Mouse (Mus musculus) hindbrain, embryonic 11.5 days (tissue): ENCODE measurements around the gene Fgf18. TPM values are rescaled to one million over a fixed set of nuclear protein-coding genes. Genes with fewer than 3 reads are reported as not detected.
A peak's percentile ranks its signal among the peaks of the same experiment; 100 is the strongest.

Experiments
- ATAC-seq: fragments of 200-750 bp; cut with Nextera tagmentation; 2 replicates; pipeline ENCODE4 v1.8.0; 2017; ENCODE audit warnings: mild to moderate bottlenecking, moderate TSS enrichment, moderate library complexity; ENCODE audit not compliant: low FRiP score
- DNase-seq: peaks from one replicate; pipeline ENCODE4 v3.0.0-alpha.2; 2015; ENCODE audit warnings: low spot score
- H3K27ac ChIP-seq: fragments of 300-500 bp; sonication (generic); 2 replicates; pipeline ENCODE4 v1.5.1; 2014; ENCODE audit warnings: mild to moderate bottlenecking, low read depth, low read length
- H3K27me3 ChIP-seq: fragments of 300-500 bp; sonication (generic); 2 replicates; pipeline ENCODE4 v1.6.1; 2014; ENCODE audit warnings: mild to moderate bottlenecking, low read length, moderate library complexity, mixed read lengths; ENCODE audit not compliant: control insufficient read depth, insufficient read depth
- H3K36me3 ChIP-seq: fragments of 300-500 bp; sonication (generic); 2 replicates; pipeline ENCODE4 v1.6.1; 2014; ENCODE audit warnings: mild to moderate bottlenecking, low read length, moderate library complexity, mixed read lengths; ENCODE audit not compliant: control insufficient read depth, insufficient read depth
- H3K4me1 ChIP-seq: fragments of 300-500 bp; sonication (generic); replicated peaks from 2 replicates; pipeline ENCODE4 v1.6.1; 2014; ENCODE audit warnings: low read length, mixed read lengths; ENCODE audit not compliant: control insufficient read depth, insufficient read depth
- H3K4me2 ChIP-seq: fragments of 300-500 bp; sonication (generic); replicated peaks from 2 replicates; pipeline ENCODE4 v1.6.1; 2014; ENCODE audit warnings: mild to moderate bottlenecking, low read depth, low read length
- H3K4me3 ChIP-seq: fragments of 300-500 bp; sonication (generic); 2 replicates; pipeline ENCODE4 v1.5.1; 2014; ENCODE audit warnings: low read depth, low read length
- H3K9ac ChIP-seq: fragments of 300-500 bp; sonication (generic); 2 replicates; pipeline ENCODE4 v1.6.1; 2014; ENCODE audit warnings: low read depth, low read length
- H3K9me3 ChIP-seq: fragments of 300-500 bp; sonication (generic); 2 replicates; pipeline ENCODE4 v1.6.1; 2016; ENCODE audit warnings: low read length; ENCODE audit not compliant: control insufficient read depth
- WGBS: fragments of 180-500 bp; shearing (Covaris S2); extraction: QIAGEN DNeasy Blood & Tissue Kit; methylation state at CpG from one replicate; pipeline ENCODE4 v1.1.7; 2014; 5-methylcytosine and 5-hydroxymethylcytosine counted together
- polyA plus RNA-seq: library from polyadenylated mRNA; unstranded; fragments of >200 nt; fragmentation: Nextera tagmentation; extraction: Ambion mirVana; gene quantifications from 2 replicates; pipeline ENCODE4 v1.2.1, GENCODE M21; 2014

The Fgf18 gene
- polyA plus RNA-seq, 1 experiment from 2014 or later, result 6.4 TPM

- H3K36me3 ChIP-seq, result peaks cover 4% of the 10 kb centered on the region; the same call in 1 of the 2 replicates
- H3K27me3 ChIP-seq, result no peaks in the 10 kb centered on the region
- 95% methylated on average over 3 of the region's 3 CpGs for WGBS
- ATAC-seq (no peak), DNase-seq (no peak)
- no peaks in the 10 kb centered on the region for H3K9me3 ChIP-seq
- H3K4me2 ChIP-seq, result no peak overlapping the region
- H3K27ac ChIP-seq, result no peak overlapping the region
- H3K4me3 ChIP-seq, result no peak overlapping the region
- no peaks in the 10 kb centered on the region for H3K4me1 ChIP-seq
- H3K9ac ChIP-seq, result no peak overlapping the region
Observed at GRCm38 (mm10) chr11:33154459-33154858, 7.3 kb upstream of the Fgf18 start.

GRCm38 (mm10) chr11:33152997-33153396, 5.8 kb upstream of the Fgf18 start:
- peaks cover 4% of the 10 kb centered on the region; the same call in 1 of the 2 replicates for H3K36me3 ChIP-seq
- DNase-seq (no peak), ATAC-seq (no peak)
- H3K27ac ChIP-seq, result no peak overlapping the region
- H3K9ac ChIP-seq, result no peak overlapping the region
- H3K4me2 ChIP-seq, result no peak overlapping the region
- 92% methylated on average over 1 of the region's 1 CpGs for WGBS
- no peaks in the 10 kb centered on the region for H3K27me3 ChIP-seq
- no peaks in the 10 kb centered on the region for H3K9me3 ChIP-seq
- no peak overlapping the region for H3K4me3 ChIP-seq
- no peaks in the 10 kb centered on the region for H3K4me1 ChIP-seq

GRCm38 (mm10) chr11:33151780-33152145, 4.6 kb upstream of the Fgf18 start:
- no peak for ATAC-seq
- Histone ChIP-seq H3K36me3 (peaks cover 4% of the 10 kb centered on the region; the same call in 1 of the 2 replicates), H3K9me3 (no peaks in the 10 kb centered on the region), H3K4me2 (no peak overlapping the region), H3K9ac (no peak overlapping the region), H3K27ac (no peak overlapping the region), H3K4me1 (peaks cover 3% of the 10 kb centered on the region; the same call in 1 of the 2 replicates), H3K27me3 (peaks cover 2% of the 10 kb centered on the region), H3K4me3 (no peak overlapping the region)
- no peak for DNase-seq
- 82% methylated on average over 4 of the region's 4 CpGs for WGBS

- Histone ChIP-seq H3K36me3 (0 out of 2 replicates have a peak, but pooled peaks cover 2% of the 10 kb centered on the region), H3K4me2 (no peak overlapping the region), H3K4me1 (peaks cover 5% of the 10 kb centered on the region), H3K27me3 (peaks cover 6% of the 10 kb centered on the region), H3K4me3 (no peak overlapping the region), H3K27ac (no peak overlapping the region), H3K9ac (no peak overlapping the region), H3K9me3 (no peaks in the 10 kb centered on the region)
- ATAC-seq, result no peak
- 80% methylated on average over 3 of the region's 3 CpGs for WGBS
- DNase-seq, result no peak
Observed at GRCm38 (mm10) chr11:33151128-33151779, 4.1 kb upstream of the Fgf18 start.

- peaks cover 9% of the 10 kb centered on the region for H3K4me1 ChIP-seq
- ATAC-seq (no peak), DNase-seq (no peak)
- H3K27ac ChIP-seq, result no peak overlapping the region
- H3K4me2 ChIP-seq, result no peak overlapping the region
- H3K36me3 ChIP-seq, result 0 out of 2 replicates have a peak, but pooled peaks cover 2% of the 10 kb centered on the region
- H3K27me3 ChIP-seq, result peaks cover 8% of the 10 kb centered on the region
- no peak overlapping the region for H3K4me3 ChIP-seq
- no peaks in the 10 kb centered on the region for H3K9me3 ChIP-seq
- H3K9ac ChIP-seq, result no peak overlapping the region
Observed at GRCm38 (mm10) chr11:33150364-33150763, 3.2 kb upstream of the Fgf18 start.

- H3K27ac ChIP-seq, result no peak overlapping the region
- H3K9me3 ChIP-seq, result no peaks in the 10 kb centered on the region
- no peak overlapping the region for H3K4me2 ChIP-seq
- peaks cover 12% of the 10 kb centered on the region for H3K27me3 ChIP-seq
- DNase-seq, result no peak
- 0 out of 2 replicates have a peak, but pooled peaks cover 2% of the 10 kb centered on the region for H3K36me3 ChIP-seq
- no peak for ATAC-seq
- H3K4me3 ChIP-seq, result no peak overlapping the region
- no peak overlapping the region for H3K9ac ChIP-seq
- peaks cover 11% of the 10 kb centered on the region for H3K4me1 ChIP-seq
Observed at GRCm38 (mm10) chr11:33149453-33149852, 2.3 kb upstream of the Fgf18 start.

- Histone ChIP-seq H3K4me2 (no peak overlapping the region), H3K27ac (no peak overlapping the region), H3K4me3 (no peak overlapping the region), H3K27me3 (peaks cover 13% of the 10 kb centered on the region), H3K9ac (no peak overlapping the region), H3K9me3 (no peaks in the 10 kb centered on the region), H3K4me1 (peaks cover 12% of the 10 kb centered on the region), H3K36me3 (0 out of 2 replicates have a peak, but pooled peaks cover 2% of the 10 kb centered on the region)
- no peak for DNase-seq
- no peak for ATAC-seq
- WGBS, result 23% methylated on average over 3 of the region's 3 CpGs
Observed at GRCm38 (mm10) chr11:33149088-33149436, 1.9 kb upstream of the Fgf18 start.

GRCm38 (mm10) chr11:33148338-33149087, 1.3 kb upstream of the Fgf18 start:
- peak overlapping the region; percentile 64 for H3K4me3 ChIP-seq
- H3K4me1 ChIP-seq, result peaks cover 16% of the 10 kb centered on the region
- H3K9ac ChIP-seq, result no peak overlapping the region; the same call in 1 of the 2 replicates
- ATAC-seq (peak; percentile 77), DNase-seq (peak; percentile 93)
- no peaks in the 10 kb centered on the region for H3K9me3 ChIP-seq
- peak overlapping the region; percentile 95 for H3K4me2 ChIP-seq
- 0 out of 2 replicates have a peak, but pooled peaks cover 2% of the 10 kb centered on the region for H3K36me3 ChIP-seq
- peak overlapping the region; percentile 79 for H3K27ac ChIP-seq
- 7% methylated on average over 23 of the region's 23 CpGs for WGBS
- peaks cover 17% of the 10 kb centered on the region for H3K27me3 ChIP-seq
